Mouse (Mus musculus) lung, postnatal 14 days (tissue): Measurements from ENCODE around the gene Myh1.

Source experiments
- DNase-seq: peaks from one replicate; pipeline ENCODE4 v3.0.0; 2021

The Myh1 gene

DNA sequence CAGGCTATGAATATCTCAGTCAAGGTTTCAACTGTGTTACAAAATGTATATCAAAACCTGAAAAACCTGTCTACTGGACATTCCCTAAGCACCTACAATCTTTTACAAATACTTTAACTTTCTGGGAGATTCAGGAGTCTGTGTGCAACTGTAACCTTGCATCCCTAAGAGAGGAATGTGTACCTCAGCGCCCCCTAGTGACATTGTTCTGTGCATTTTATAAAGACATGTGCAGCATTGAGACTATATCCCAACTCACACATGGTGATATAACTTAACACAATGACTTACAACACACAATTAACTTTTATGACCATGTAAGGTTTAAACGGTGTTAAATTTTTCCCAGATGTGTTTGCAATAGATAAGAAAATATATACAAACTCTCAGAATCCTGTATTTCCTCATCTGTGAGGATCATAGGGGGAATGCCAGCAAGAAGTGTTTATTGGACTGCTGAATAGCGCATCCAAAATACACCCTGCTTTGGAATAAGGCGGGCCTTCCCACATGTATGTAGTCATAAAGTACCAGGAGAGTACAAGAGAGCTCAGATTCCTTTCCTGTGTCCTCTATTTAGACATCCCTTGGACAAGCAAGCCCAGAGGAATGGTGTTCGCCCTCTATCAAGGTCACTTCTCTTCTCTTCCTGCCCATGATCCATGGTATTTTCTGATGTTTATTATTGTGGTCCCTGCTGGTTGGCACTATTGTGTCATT lies 35.9 kb downstream of the Myh1 start:
- DNase-seq = peak; percentile 67

DNA sequence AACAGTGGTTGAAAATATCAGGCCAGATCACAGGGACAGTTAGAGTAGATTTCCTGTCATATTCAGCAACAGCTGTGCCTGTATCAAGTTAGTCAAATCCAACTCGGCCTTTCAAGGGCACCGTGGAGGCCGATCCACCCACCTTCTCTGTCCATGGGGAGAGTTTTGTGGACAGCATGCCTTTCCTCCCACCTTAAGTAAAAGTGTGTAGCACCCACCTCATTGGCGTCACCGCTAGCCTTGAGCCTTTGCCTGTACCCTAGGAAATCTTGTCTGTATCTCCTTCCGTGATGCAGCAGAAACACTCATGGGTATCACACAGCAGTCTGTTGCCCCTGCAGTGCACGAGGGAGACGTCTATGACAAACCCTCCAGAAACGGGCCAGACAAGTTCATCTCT lies 36.9 kb downstream of the Myh1 start:
- no peak for DNase-seq

DNA sequence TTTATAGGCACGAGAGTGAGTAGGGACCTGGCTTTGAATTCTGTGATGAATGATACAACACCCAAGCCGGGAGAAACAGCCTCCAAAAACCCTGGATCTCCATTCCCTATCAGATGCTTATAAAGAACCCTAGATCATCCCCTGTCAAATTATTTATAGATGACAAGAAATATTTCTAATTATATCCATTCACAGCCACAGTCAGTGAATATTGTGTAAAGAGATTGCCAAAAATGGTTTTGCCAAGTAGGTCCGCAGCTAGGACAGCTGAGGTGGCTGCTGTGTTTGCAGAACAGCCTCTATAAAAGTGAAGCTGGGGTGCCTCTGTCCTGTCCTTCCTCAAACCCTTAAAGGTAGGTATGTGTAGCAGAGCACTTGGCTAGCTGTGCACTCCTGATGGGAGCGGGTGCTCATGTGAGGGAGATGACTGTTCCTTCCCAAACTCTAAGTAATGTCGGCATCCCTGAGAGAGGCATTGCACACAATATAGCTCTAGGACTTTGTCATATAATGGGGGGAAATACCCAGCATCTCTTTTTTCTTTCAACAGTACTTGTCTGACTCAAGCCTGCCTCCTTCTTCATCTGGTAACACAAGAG lies 37.7 kb downstream of the Myh1 start, which contains the start of gene Myh4:
Myh4 (plus strand) TSS at position 549 of the 599 bp plus-strand sequence.
- DNase-seq = no peak

DNA sequence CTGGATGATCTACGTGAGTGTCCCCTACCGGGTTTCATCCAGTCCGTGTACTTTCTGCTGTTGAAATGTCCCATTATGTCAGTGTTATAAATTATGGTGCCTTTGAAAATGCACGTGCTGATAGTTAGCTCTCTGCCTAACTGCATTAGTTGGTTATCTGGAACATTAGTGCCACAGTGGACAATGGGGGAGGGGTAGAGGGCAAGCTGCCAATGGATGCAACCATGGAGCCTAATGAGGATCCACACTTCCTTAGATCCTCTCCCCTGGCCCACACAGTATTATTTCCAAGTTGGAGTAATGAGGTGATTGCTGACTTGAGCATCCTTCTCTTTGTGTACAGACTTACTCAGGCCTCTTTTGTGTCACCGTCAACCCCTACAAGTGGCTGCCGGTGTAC lies 41.2 kb downstream of the Myh1 start:
- no peak for DNase-seq

DNA sequence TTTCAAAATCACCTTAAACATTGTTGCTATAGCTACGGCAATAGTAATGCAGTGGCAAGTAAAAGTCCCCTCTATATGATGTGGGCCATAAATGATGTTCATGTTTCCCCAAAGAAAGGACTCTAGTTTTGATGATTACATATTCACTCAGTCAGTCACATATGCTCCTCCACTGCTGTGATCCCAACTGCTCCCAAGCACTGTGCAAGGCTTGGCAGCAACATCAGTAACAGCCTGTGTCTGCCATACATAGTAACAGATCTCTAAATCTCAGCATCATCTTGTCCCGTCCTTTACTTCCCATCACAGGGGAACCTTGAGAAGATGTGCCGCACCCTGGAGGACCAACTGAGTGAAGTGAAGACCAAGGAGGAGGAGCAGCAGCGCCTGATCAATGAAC lies 53.8 kb downstream of the Myh1 start:
- no peak for DNase-seq

DNA sequence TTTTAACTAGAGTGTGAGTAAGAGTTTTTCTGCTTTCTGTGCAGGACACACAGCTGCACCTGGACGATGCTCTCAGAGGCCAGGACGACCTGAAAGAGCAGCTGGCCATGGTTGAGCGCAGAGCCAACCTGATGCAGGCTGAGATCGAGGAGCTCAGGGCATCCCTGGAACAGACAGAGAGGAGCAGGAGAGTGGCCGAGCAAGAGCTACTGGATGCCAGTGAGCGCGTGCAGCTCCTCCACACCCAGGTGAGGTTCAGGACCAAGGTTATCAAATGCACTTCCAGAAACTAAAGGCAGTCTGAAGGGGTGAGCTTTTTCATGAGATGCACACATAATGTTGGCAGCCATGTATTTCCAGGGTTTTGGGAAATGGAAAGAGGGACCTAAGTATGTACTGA lies 57.2 kb downstream of the Myh1 start:
- no peak for DNase-seq

DNA sequence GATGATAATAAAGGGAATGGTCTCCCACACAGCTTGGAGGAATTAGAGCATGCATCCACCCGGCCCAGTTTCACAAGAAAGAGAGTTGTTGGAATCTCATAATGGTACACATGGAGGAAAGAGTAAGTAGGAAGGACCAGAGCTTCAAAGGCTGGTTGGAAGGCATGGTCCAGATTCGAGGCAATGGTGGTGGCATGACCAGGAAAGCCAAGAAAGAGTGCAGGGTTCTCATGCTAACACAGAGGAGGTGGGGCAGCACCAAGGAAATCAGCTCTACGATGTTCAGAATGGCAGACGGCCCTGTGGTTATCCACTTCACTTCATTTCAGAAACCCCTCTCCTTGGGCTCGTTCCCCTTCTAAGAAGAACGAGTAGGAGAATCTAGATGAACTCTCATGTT lies 61.1 kb downstream of the Myh1 start:
- no peak for DNase-seq
